Mouse (Mus musculus): ENCODE data around the gene Foxl1. TPM values are rescaled to one million over a fixed set of nuclear protein-coding genes. Genes with fewer than 3 reads are reported as not detected.

Foxl1 gene
- polyA plus RNA-seq, 1 experiment from 2014 or later, result 0.88 TPM

GRCm38 (mm10) chr8:121116591-121117185 lies 11.1 kb upstream of the Foxl1 start:
- Histone ChIP-seq H3K9me3 (ENCODE audit: low read length) (no peaks in the 10 kb centered on the region), H3K4me1 (ENCODE audit: insufficient read depth, low read depth, low read length) (peaks cover 11% of the 10 kb centered on the region), H3K4me2 (replicated peaks; ENCODE audit: low read depth, low read length) (peak overlapping the region; percentile 91), H3K36me3 (ENCODE audit: insufficient read depth, low read length) (no peaks in the 10 kb centered on the region), H3K4me3 (ENCODE audit: low read depth, low read length) (peak overlapping the region; percentile 50), H3K9ac (replicated peaks; ENCODE audit: low read depth) (no peak overlapping the region; the same call in 1 of the 2 replicates), H3K27me3 (replicated peaks; ENCODE audit: insufficient read depth, low read length) (peaks cover 81% of the 10 kb centered on the region), H3K27ac (ENCODE audit: low read length) (no peak overlapping the region)
- under 1% methylated on average over 55 of the region's 55 CpGs for WGBS
- ATAC-seq (peak; percentile 28), DNase-seq (ENCODE audit: low spot score) (no peak)
- TF ChIP-seq EP300 (IDR thresholded peaks at IDR 0.05), result no peak
- TF ChIP-seq CTCF (IDR thresholded peaks at IDR 0.05), result no peak

- H3K4me3 ChIP-seq (ENCODE audit: low read depth, low read length), result peak overlapping the region; percentile 50
- no peak for ATAC-seq
- peaks cover 86% of the 10 kb centered on the region for H3K27me3 ChIP-seq (replicated peaks; ENCODE audit: insufficient read depth, low read length)
- peak overlapping the region; percentile 22 for H3K4me2 ChIP-seq (replicated peaks; ENCODE audit: low read depth, low read length)
- H3K9me3 ChIP-seq (ENCODE audit: low read length), result no peaks in the 10 kb centered on the region
- DNase-seq (ENCODE audit: low spot score), result no peak
- H3K27ac ChIP-seq (ENCODE audit: low read length), result no peak overlapping the region
- TF ChIP-seq EP300 (IDR thresholded peaks at IDR 0.05) (no peak), CTCF (IDR thresholded peaks at IDR 0.05) (no peak)
- WGBS, result 5% methylated on average over 55 of the region's 62 CpGs
- H3K9ac ChIP-seq (replicated peaks; ENCODE audit: low read depth), result no peak overlapping the region
- H3K4me1 ChIP-seq (ENCODE audit: insufficient read depth, low read depth, low read length), result peaks cover 11% of the 10 kb centered on the region
- H3K36me3 ChIP-seq (ENCODE audit: insufficient read depth, low read length), result no peaks in the 10 kb centered on the region
Observed at GRCm38 (mm10) chr8:121117186-121117651, 10.5 kb upstream of the Foxl1 start.

- DNase-seq (ENCODE audit: low spot score) (no peak), ATAC-seq (no peak)
- H3K36me3 ChIP-seq (ENCODE audit: insufficient read depth, low read length), result no peaks in the 10 kb centered on the region
- no peak overlapping the region for H3K27ac ChIP-seq (ENCODE audit: low read length)
- no peaks in the 10 kb centered on the region for H3K9me3 ChIP-seq (ENCODE audit: low read length)
- peak overlapping the region; percentile 50; the same call in 1 of the 2 replicates for H3K4me3 ChIP-seq (ENCODE audit: low read depth, low read length)
- H3K4me2 ChIP-seq (replicated peaks; ENCODE audit: low read depth, low read length), result peak overlapping the region; percentile 22; the same call in 1 of the 2 replicates
- TF ChIP-seq CTCF (IDR thresholded peaks at IDR 0.05) (no peak), EP300 (IDR thresholded peaks at IDR 0.05) (no peak)
- peaks cover 93% of the 10 kb centered on the region for H3K27me3 ChIP-seq (replicated peaks; ENCODE audit: insufficient read depth, low read length)
- peaks cover 11% of the 10 kb centered on the region for H3K4me1 ChIP-seq (ENCODE audit: insufficient read depth, low read depth, low read length)
- 2% methylated on average over 28 of the region's 28 CpGs for WGBS
- no peak overlapping the region for H3K9ac ChIP-seq (replicated peaks; ENCODE audit: low read depth)
Observed at GRCm38 (mm10) chr8:121117906-121118305, 9.8 kb upstream of the Foxl1 start.

GRCm38 (mm10) chr8:121118634-121119420 lies 8.9 kb upstream of the Foxl1 start:
- no peak for TF ChIP-seq EP300 (IDR thresholded peaks at IDR 0.05)
- no peak for TF ChIP-seq CTCF (IDR thresholded peaks at IDR 0.05)
- H3K4me1 ChIP-seq (ENCODE audit: insufficient read depth, low read depth, low read length), result peaks cover 11% of the 10 kb centered on the region
- WGBS, result 19% methylated on average over 18 of the region's 18 CpGs
- no peak overlapping the region for H3K9ac ChIP-seq (replicated peaks; ENCODE audit: low read depth)
- no peak overlapping the region for H3K4me3 ChIP-seq (ENCODE audit: low read depth, low read length)
- H3K27ac ChIP-seq (ENCODE audit: low read length), result no peak overlapping the region
- no peaks in the 10 kb centered on the region for H3K36me3 ChIP-seq (ENCODE audit: insufficient read depth, low read length)
- DNase-seq (ENCODE audit: low spot score) (no peak), ATAC-seq (no peak)
- H3K4me2 ChIP-seq (replicated peaks; ENCODE audit: low read depth, low read length), result no peak overlapping the region
- H3K27me3 ChIP-seq (replicated peaks; ENCODE audit: insufficient read depth, low read length), result peaks cover 94% of the 10 kb centered on the region
- H3K9me3 ChIP-seq (ENCODE audit: low read length), result no peaks in the 10 kb centered on the region

- TF ChIP-seq CTCF (IDR thresholded peaks at IDR 0.05), result no peak
- TF ChIP-seq EP300 (IDR thresholded peaks at IDR 0.05), result no peak
- Histone ChIP-seq H3K9ac (replicated peaks; ENCODE audit: low read depth) (no peak overlapping the region), H3K4me2 (replicated peaks; ENCODE audit: low read depth, low read length) (no peak overlapping the region), H3K9me3 (ENCODE audit: low read length) (no peaks in the 10 kb centered on the region), H3K27ac (ENCODE audit: low read length) (no peak overlapping the region), H3K36me3 (ENCODE audit: insufficient read depth, low read length) (no peaks in the 10 kb centered on the region), H3K27me3 (replicated peaks; ENCODE audit: insufficient read depth, low read length) (peaks cover 91% of the 10 kb centered on the region), H3K4me1 (ENCODE audit: insufficient read depth, low read depth, low read length) (peaks cover 11% of the 10 kb centered on the region), H3K4me3 (ENCODE audit: low read depth, low read length) (no peak overlapping the region)
- ATAC-seq, result no peak
- WGBS, result 32% methylated on average over 12 of the region's 12 CpGs
- no peak for DNase-seq (ENCODE audit: low spot score)
Observed at GRCm38 (mm10) chr8:121119635-121120455, 7.9 kb upstream of the Foxl1 start.
